Mouse (Mus musculus): ENCODE measurements around the gene H2bfm. TPM values are rescaled to one million over a fixed set of nuclear protein-coding genes. Genes with fewer than 3 reads are reported as not detected.
"Not testable (repeated sequence)": the region's sequence is repeated elsewhere in the genome, so short reads cannot be mapped to it uniquely, and the experiment has no call there.

Gene H2bfm
- total and polyA plus RNA-seq, 3 experiments: not detected

DNA sequence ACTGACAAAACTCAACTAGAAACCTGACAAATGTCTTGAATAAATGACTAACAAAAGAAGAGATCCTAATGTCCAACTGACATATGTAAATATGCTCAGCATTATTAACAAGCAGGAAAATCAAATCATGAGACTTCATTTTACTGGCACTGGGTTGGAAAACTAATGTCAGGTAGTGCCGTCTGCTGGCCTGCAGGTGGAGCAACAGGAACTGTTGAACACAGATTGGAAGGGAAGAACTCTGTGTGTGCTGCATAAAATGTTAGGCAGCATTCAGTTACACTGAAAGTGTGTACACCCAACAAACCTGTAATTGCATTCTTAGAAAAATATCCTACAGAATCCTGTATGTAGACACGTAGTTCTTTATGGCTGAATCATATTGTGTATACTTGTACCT is 32.6 kb downstream of the H2bfm start:
- H3K36me3 ChIP-seq (ENCODE audit: control insufficient read depth, insufficient read depth, low read length): no peaks in the 10 kb centered on the region
- no peak for DNase-seq
- WGBS: 20% methylated on average over 2 of the region's 2 CpGs

DNA sequence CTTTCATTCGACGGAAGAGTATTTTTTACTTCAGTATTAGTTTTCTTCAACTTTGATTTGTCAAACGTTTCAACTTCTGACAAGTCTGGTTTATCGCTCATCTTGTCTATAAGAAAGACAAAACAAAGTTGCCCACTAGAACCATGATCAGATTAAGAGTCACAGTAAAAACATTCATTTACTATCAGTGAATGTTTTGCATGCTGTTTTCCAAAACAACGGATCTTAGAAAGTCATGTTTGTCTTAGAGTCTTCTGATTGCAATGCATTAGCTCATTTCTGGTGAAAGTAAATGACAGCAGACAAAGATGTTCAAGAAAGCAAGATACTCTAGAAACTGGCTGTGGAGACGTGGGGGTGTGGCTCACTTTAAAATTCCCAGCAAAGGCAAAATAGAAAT is 48.3 kb downstream of the H2bfm start, which contains the start of gene Tmsb15b2:
Gene Tmsb15b2 (minus strand): TSS at position 101 of the 400 bp plus-strand sequence.
- DNase-seq; H3K27ac ChIP-seq; H3K9ac ChIP-seq (ENCODE audit: low read depth, low read length); H3K79me2 ChIP-seq (replicated peaks; ENCODE audit: control insufficient read depth, insufficient read depth, low read length); H3K4me3 ChIP-seq; H3K4me1 ChIP-seq (ENCODE audit: control insufficient read depth, insufficient read depth, low read length); H3K27me3 ChIP-seq (ENCODE audit: control insufficient read depth, insufficient read depth, low read length); H3K36me3 ChIP-seq (ENCODE audit: control insufficient read depth, insufficient read depth, low read length); intact Hi-C loops (cut with DNase I): not testable (repeated sequence)
- WGBS: 82% methylated on average over 6 of the region's 6 CpGs

More for the DNA sequence above, 32.6 kb downstream of the H2bfm start:
- TF ChIP-seq EP300 (IDR thresholded peaks at IDR 0.05; ENCODE audit: insufficient read depth, low read depth, low read length) (no peak), CTCF (IDR thresholded peaks at IDR 0.05) (peak; percentile 49)
- intact Hi-C loops (cut with DNase I): no loop called here
- no peaks in the 10 kb centered on the region for H3K4me1 ChIP-seq (ENCODE audit: control insufficient read depth, insufficient read depth, low read length)
- H3K79me2 ChIP-seq (replicated peaks; ENCODE audit: control insufficient read depth, insufficient read depth, low read length): no peaks in the 10 kb centered on the region
- no peaks in the 10 kb centered on the region for H3K27me3 ChIP-seq (ENCODE audit: control insufficient read depth, insufficient read depth, low read length)
- H3K4me3 ChIP-seq: no peak overlapping the region
- no peak overlapping the region for H3K9ac ChIP-seq (ENCODE audit: low read depth, low read length)
- H3K27ac ChIP-seq: no peak overlapping the region

DNA sequence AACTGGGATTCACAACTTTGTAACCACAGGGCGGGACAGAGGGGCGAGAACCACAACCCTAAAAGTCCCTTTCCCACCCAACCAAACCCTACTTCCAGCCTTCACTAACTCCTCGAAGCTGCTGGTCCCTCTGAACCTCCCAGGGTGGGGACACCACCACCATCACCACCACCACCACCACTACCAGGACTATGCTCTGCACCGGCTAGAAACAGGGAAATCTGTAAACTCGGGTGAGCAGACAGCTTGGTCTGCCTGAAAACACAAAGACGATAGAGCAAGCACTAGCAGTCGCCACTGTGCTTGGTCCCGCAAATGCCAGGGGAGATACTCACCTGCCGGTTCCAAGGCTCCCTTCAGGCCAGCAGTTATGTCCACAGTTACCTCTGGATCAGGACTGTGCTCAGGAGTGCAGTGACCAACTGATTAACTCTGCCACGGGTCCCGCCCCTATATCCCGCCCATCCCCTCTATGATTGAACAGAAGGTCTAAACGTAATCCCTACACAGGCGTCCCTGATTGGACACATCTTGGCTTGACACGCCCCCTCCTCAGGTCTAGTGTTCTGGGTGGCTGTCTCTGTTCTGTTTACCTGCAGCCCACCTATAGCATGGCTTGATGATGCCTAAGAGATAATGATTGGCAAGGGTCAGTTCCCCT is 49.4 kb downstream of the H2bfm start, which contains the start of the genes Tmsb15l and Tmsb15b1:
Gene Tmsb15l (minus strand): TSS at position 446 of the 661 bp plus-strand sequence.
Gene Tmsb15b1 (minus strand): TSS at position 451 of the 661 bp plus-strand sequence.
- Histone ChIP-seq H3K27ac (no peak within 1 kb of the TSS), H3K36me3 (ENCODE audit: control insufficient read depth, insufficient read depth, low read length) (no peaks in the 10 kb centered on the region), H3K79me2 (replicated peaks; ENCODE audit: control insufficient read depth, insufficient read depth, low read length) (no peaks in the 10 kb centered on the region), H3K27me3 (ENCODE audit: control insufficient read depth, insufficient read depth, low read length) (no peaks in the 10 kb centered on the region), H3K9ac (ENCODE audit: low read depth, low read length) (peak within 1 kb of the TSS; percentile 41; the same call in 1 of the 2 replicates), H3K4me3 (no peak within 1 kb of the TSS), H3K4me1 (ENCODE audit: control insufficient read depth, insufficient read depth, low read length) (no peaks in the 10 kb centered on the region)
- TF ChIP-seq EP300 (IDR thresholded peaks at IDR 0.05; ENCODE audit: insufficient read depth, low read depth, low read length) (no peak), CTCF (IDR thresholded peaks at IDR 0.05) (no peak), POLR2A (IDR thresholded peaks at IDR 0.05; ENCODE audit: insufficient read depth, low read depth, low read length) (no peak)
- peak in 1 of 2 experiments; percentile 48 for DNase-seq
- intact Hi-C loops (cut with DNase I): no loop called here
- 31% methylated on average over 15 of the region's 15 CpGs for WGBS

Other genes starting within 250 kb of the H2bfm start
- 1 to 10 TPM; 4.8 TPM for gene Tceal1, start 219.3 kb upstream of the H2bfm start, total RNA-seq (2021)
- gene Tceal1, start 219.3 kb upstream of the H2bfm start, polyA plus RNA-seq (2012; rRNA removed): 2.0 and 3.2 TPM in 2 replicates
- 10 to 100 TPM; 76.0 to 90.4 TPM for gene Morf4l2, start 183.6 kb upstream of the H2bfm start, total RNA-seq (2021)
- 27.5 and 60.8 TPM in 2 replicates for gene Morf4l2, start 183.6 kb upstream of the H2bfm start, polyA plus RNA-seq (2012; rRNA removed)
- not detected for gene Glra4, start 147.2 kb upstream of the H2bfm start, total RNA-seq (2021)
- gene Glra4, start 147.2 kb upstream of the H2bfm start, polyA plus RNA-seq (2012; rRNA removed): not detected in 2 replicates
- gene Plp1, start 104.7 kb upstream of the H2bfm start, total RNA-seq (2021): 1 to 10 TPM; 3.2 to 3.6 TPM
- gene Plp1, start 104.7 kb upstream of the H2bfm start, polyA plus RNA-seq (2012; rRNA removed): 7.3 and 11.2 TPM in 2 replicates
- under 1 TPM; 0.07 to 0.26 TPM for gene Rab9b, start 58.6 kb upstream of the H2bfm start, total RNA-seq (2021)
- gene Rab9b, start 58.6 kb upstream of the H2bfm start, polyA plus RNA-seq (2012; rRNA removed): 0.14 and 0.20 TPM in 2 replicates
- 1 to 10 TPM in 1 of 2 experiments, under 1 TPM in 1; 0.77 to 1.4 TPM for gene Tmsb15b2, start 48.2 kb downstream of the H2bfm start, total RNA-seq (2021)
- gene Tmsb15b2, start 48.2 kb downstream of the H2bfm start, polyA plus RNA-seq (2012; rRNA removed): not detected in 2 replicates
- not detected for gene Tmsb15l, start 49.5 kb downstream of the H2bfm start, total RNA-seq (2021)
- gene Tmsb15l, start 49.5 kb downstream of the H2bfm start, polyA plus RNA-seq (2012; rRNA removed): 0.23 and 0.41 TPM in 2 replicates
- gene Tmsb15b1, start 49.5 kb downstream of the H2bfm start, total RNA-seq (2021): not detected
- gene Tmsb15b1, start 49.5 kb downstream of the H2bfm start, polyA plus RNA-seq (2012; rRNA removed): not detected in 2 replicates
- gene Zcchc18, start 65.8 kb downstream of the H2bfm start, total RNA-seq (2021): under 1 TPM; 0.18 TPM
- gene Zcchc18, start 65.8 kb downstream of the H2bfm start, polyA plus RNA-seq (2012; rRNA removed): 0.27 and 0.38 TPM in 2 replicates
- 1 to 10 TPM; 3.1 to 3.2 TPM for gene Slc25a53, start 111.0 kb downstream of the H2bfm start, total RNA-seq (2021)
- gene Slc25a53, start 111.0 kb downstream of the H2bfm start, polyA plus RNA-seq (2012; rRNA removed): 2.0 and 2.2 TPM in 2 replicates
- gene Fam199x, start 122.3 kb downstream of the H2bfm start, total RNA-seq (2021): 1 to 10 TPM; 3.9 to 5.2 TPM
- 0.53 and 1.1 TPM in 2 replicates for gene Fam199x, start 122.3 kb downstream of the H2bfm start, polyA plus RNA-seq (2012; rRNA removed)
- gene Esx1, start 194.8 kb downstream of the H2bfm start, total RNA-seq (2021): not detected
- not detected in 2 replicates for gene Esx1, start 194.8 kb downstream of the H2bfm start, polyA plus RNA-seq (2012; rRNA removed)

Data from heart, adult 2 months (tissue).